Mouse (Mus musculus) limb, embryonic 11.5 days (tissue): ENCODE data around the gene Akr1c19. TPM values are rescaled to one million over a fixed set of nuclear protein-coding genes. Genes with fewer than 3 reads are reported as not detected.
"Not testable (repeated sequence)": the region's sequence is repeated elsewhere in the genome, so short reads cannot be mapped to it uniquely, and the experiment has no call there.

ENCODE experiments used
- ATAC-seq: fragments of 200-750 bp; cut with Nextera tagmentation; 2 replicates; pipeline ENCODE4 v1.8.0; 2017; ENCODE audit warnings: low read depth; ENCODE audit not compliant: insufficient number of reproducible peaks, low FRiP score, low TSS enrichment
- DNase-seq: peaks from one replicate; pipeline ENCODE4 v3.0.0-alpha.2; 2015; ENCODE audit warnings: low spot score
- H3K27ac ChIP-seq: fragments of 300-500 bp; sonication (generic); replicated peaks from 2 replicates; pipeline ENCODE4 v1.5.1; 2014; ENCODE audit warnings: low read depth, mild to moderate bottlenecking, low read length
- H3K27me3 ChIP-seq: fragments of 300-500 bp; sonication (generic); 2 replicates; pipeline ENCODE4 v1.6.1; 2014; ENCODE audit warnings: mild to moderate bottlenecking, low read length, mixed read lengths; ENCODE audit not compliant: control insufficient read depth, insufficient read depth
- H3K36me3 ChIP-seq: fragments of 300-500 bp; sonication (generic); 2 replicates; pipeline ENCODE4 v1.6.1; 2014; ENCODE audit warnings: mild to moderate bottlenecking, low read length, moderate library complexity, mixed read lengths; ENCODE audit not compliant: control insufficient read depth, insufficient read depth
- H3K4me1 ChIP-seq: fragments of 300-500 bp; sonication (generic); 2 replicates; pipeline ENCODE4 v1.6.1; 2014; ENCODE audit warnings: low read length, mixed read lengths; ENCODE audit not compliant: control insufficient read depth, insufficient read depth
- H3K4me2 ChIP-seq: fragments of 300-500 bp; sonication (generic); 2 replicates; pipeline ENCODE4 v1.6.1; 2014; ENCODE audit warnings: low read depth, mild to moderate bottlenecking, moderate library complexity; ENCODE audit not compliant: severe bottlenecking
- H3K4me3 ChIP-seq: fragments of 300-500 bp; sonication (generic); 2 replicates; pipeline ENCODE4 v1.5.1; 2014; ENCODE audit warnings: low read depth, low read length
- H3K9ac ChIP-seq: fragments of 300-500 bp; sonication (generic); 2 replicates; pipeline ENCODE4 v1.6.1; 2014; ENCODE audit warnings: mild to moderate bottlenecking, low read length
- H3K9me3 ChIP-seq: fragments of 300-500 bp; sonication (generic); 2 replicates; pipeline ENCODE4 v1.6.1; 2016; ENCODE audit warnings: low read length; ENCODE audit not compliant: control insufficient read depth
- WGBS: fragments of 180-500 bp; shearing (Covaris S2); extraction: QIAGEN DNeasy Blood & Tissue Kit; methylation state at CpG from one replicate; pipeline ENCODE4 v1.1.7; 2014; 5-methylcytosine and 5-hydroxymethylcytosine counted together
- polyA plus RNA-seq: library from polyadenylated mRNA; unstranded; fragments of >200 nt; fragmentation: Nextera tagmentation; extraction: Ambion mirVana; gene quantifications from 2 replicates; pipeline ENCODE4 v1.2.1, GENCODE M21; 2014

Gene Akr1c19
- polyA plus RNA-seq, 1 experiment from 2014 or later: 0.28 TPM

- WGBS: 78% methylated on average over 20 of the region's 20 CpGs
- no peaks in the 10 kb centered on the region for H3K9me3 ChIP-seq
- no peaks in the 10 kb centered on the region for H3K27me3 ChIP-seq
- DNase-seq (no peak), ATAC-seq (no peak)
- H3K4me2 ChIP-seq: no peak overlapping the region
- no peak overlapping the region for H3K27ac ChIP-seq
- no peaks in the 10 kb centered on the region for H3K4me1 ChIP-seq
- H3K4me3 ChIP-seq: no peak overlapping the region
- H3K36me3 ChIP-seq: no peaks in the 10 kb centered on the region
- no peak overlapping the region for H3K9ac ChIP-seq
Measured at GRCm38 (mm10) chr13:4211560-4212299, 16.8 kb upstream of the Akr1c19 start.

- 78% methylated on average over 3 of the region's 3 CpGs for WGBS
- Histone ChIP-seq H3K9ac (no peak overlapping the region), H3K27me3 (no peaks in the 10 kb centered on the region), H3K27ac (no peak overlapping the region), H3K4me1 (no peaks in the 10 kb centered on the region), H3K9me3 (no peaks in the 10 kb centered on the region), H3K36me3 (no peaks in the 10 kb centered on the region), H3K4me2 (no peak overlapping the region), H3K4me3 (no peak overlapping the region)
- ATAC-seq (no peak), DNase-seq (no peak)
Measured at GRCm38 (mm10) chr13:4212309-4212708, 16.2 kb upstream of the Akr1c19 start.

GRCm38 (mm10) chr13:4215496-4215895 lies 13.0 kb upstream of the Akr1c19 start:
- not testable (repeated sequence) for DNase-seq, H3K36me3 ChIP-seq, H3K27me3 ChIP-seq, H3K4me1 ChIP-seq, H3K9ac ChIP-seq, ATAC-seq, H3K9me3 ChIP-seq, H3K4me3 ChIP-seq, H3K4me2 ChIP-seq, H3K27ac ChIP-seq
- WGBS: 74% methylated on average over 1 of the region's 1 CpGs

GRCm38 (mm10) chr13:4230841-4231623 lies 2.5 kb downstream of the Akr1c19 start:
- Histone ChIP-seq H3K36me3 (no peaks in the 10 kb centered on the region), H3K9ac (no peak overlapping the region), H3K4me2 (no peak overlapping the region), H3K4me3 (no peak overlapping the region), H3K4me1 (no peaks in the 10 kb centered on the region), H3K9me3 (no peaks in the 10 kb centered on the region), H3K27me3 (no peaks in the 10 kb centered on the region), H3K27ac (no peak overlapping the region)
- DNase-seq: peak; percentile 33
- WGBS: 71% methylated on average over 8 of the region's 8 CpGs
- ATAC-seq: peak; percentile 79; the same call in 1 of the 2 replicates

- no peak for ATAC-seq
- H3K27ac ChIP-seq: no peak overlapping the region
- H3K4me3 ChIP-seq: no peak overlapping the region
- no peaks in the 10 kb centered on the region for H3K27me3 ChIP-seq
- H3K9me3 ChIP-seq: no peaks in the 10 kb centered on the region
- H3K4me1 ChIP-seq: no peaks in the 10 kb centered on the region
- no peak for DNase-seq
- no peak overlapping the region for H3K9ac ChIP-seq
- H3K36me3 ChIP-seq: no peaks in the 10 kb centered on the region
- H3K4me2 ChIP-seq: no peak overlapping the region
- WGBS: 82% methylated on average over 1 of the region's 1 CpGs
Measured at GRCm38 (mm10) chr13:4233135-4233534, 4.6 kb downstream of the Akr1c19 start.

- H3K27me3 ChIP-seq: no peaks in the 10 kb centered on the region
- ATAC-seq (no peak), DNase-seq (no peak)
- no peaks in the 10 kb centered on the region for H3K36me3 ChIP-seq
- H3K9me3 ChIP-seq: no peaks in the 10 kb centered on the region
- no peak overlapping the region for H3K4me3 ChIP-seq
- WGBS: 76% methylated on average over 3 of the region's 3 CpGs
- H3K27ac ChIP-seq: no peak overlapping the region
- H3K9ac ChIP-seq: no peak overlapping the region
- no peaks in the 10 kb centered on the region for H3K4me1 ChIP-seq
- no peak overlapping the region for H3K4me2 ChIP-seq
Measured at GRCm38 (mm10) chr13:4233536-4234172, 5.2 kb downstream of the Akr1c19 start.

- DNase-seq: peak; percentile 85
- H3K27ac ChIP-seq: no peak overlapping the region
- H3K4me2 ChIP-seq: peak overlapping the region; percentile 39
- H3K4me3 ChIP-seq: no peak overlapping the region
- H3K9ac ChIP-seq: peak overlapping the region; percentile 34
- no peaks in the 10 kb centered on the region for H3K36me3 ChIP-seq
- no peaks in the 10 kb centered on the region for H3K4me1 ChIP-seq
- WGBS: 3% methylated on average over 13 of the region's 13 CpGs
- peak; percentile 96 for ATAC-seq
- H3K27me3 ChIP-seq: no peaks in the 10 kb centered on the region
- no peaks in the 10 kb centered on the region for H3K9me3 ChIP-seq
Measured at GRCm38 (mm10) chr13:4244861-4245559, 16.5 kb downstream of the Akr1c19 start.

- ATAC-seq: no peak
- no peak overlapping the region for H3K27ac ChIP-seq
Measured at GRCm38 (mm10) chr13:4249347-4249746, 20.8 kb downstream of the Akr1c19 start.

More at GRCm38 (mm10) chr13:4249347-4249746, 20.8 kb downstream of the Akr1c19 start:
- no peak for DNase-seq
- Histone ChIP-seq H3K4me3 (no peak overlapping the region), H3K9me3 (no peaks in the 10 kb centered on the region), H3K9ac (no peak overlapping the region), H3K4me1 (no peaks in the 10 kb centered on the region), H3K4me2 (no peak overlapping the region), H3K27me3 (no peaks in the 10 kb centered on the region), H3K36me3 (no peaks in the 10 kb centered on the region)
- 53% methylated on average over 3 of the region's 3 CpGs for WGBS
